Mouse (Mus musculus) liver, embryonic 16.5 days (tissue): Measurements from ENCODE around the gene Fhl2. TPM values are rescaled to one million over a fixed set of nuclear protein-coding genes. Genes with fewer than 3 reads are reported as not detected.
"Not testable (repeated sequence)": the region's sequence is repeated elsewhere in the genome, so short reads cannot be mapped to it uniquely, and the experiment has no call there.

Experiments
- ATAC-seq: fragments of 200-750 bp; cut with Nextera tagmentation; 2 replicates; pipeline ENCODE4 v1.8.0; 2017; ENCODE audit warnings: low read depth, mild to moderate bottlenecking, moderate number of reproducible peaks, moderate library complexity
- H3K27ac ChIP-seq: fragments of 300-500 bp; sonication (generic); 2 replicates; pipeline ENCODE4 v1.5.1; 2014; ENCODE audit warnings: mild to moderate bottlenecking, low read length
- H3K27me3 ChIP-seq: fragments of 300-500 bp; sonication (generic); 2 replicates; pipeline ENCODE4 v1.6.1; 2014; ENCODE audit warnings: low read depth, low read length, mixed read lengths; ENCODE audit not compliant: control insufficient read depth, insufficient read depth
- H3K36me3 ChIP-seq: fragments of 300-500 bp; sonication (generic); 2 replicates; pipeline ENCODE4 v1.6.1; 2014; ENCODE audit warnings: mild to moderate bottlenecking; ENCODE audit not compliant: control insufficient read depth, insufficient read depth
- H3K4me1 ChIP-seq: fragments of 300-500 bp; sonication (generic); 2 replicates; pipeline ENCODE4 v1.6.1; 2014; ENCODE audit warnings: low read depth, low read length, mixed read lengths; ENCODE audit not compliant: control insufficient read depth
- H3K4me2 ChIP-seq: fragments of 300-500 bp; sonication (generic); 2 replicates; pipeline ENCODE4 v1.6.1; 2014; ENCODE audit warnings: low read depth, low read length, mixed read lengths
- H3K4me3 ChIP-seq: fragments of 300-500 bp; sonication (generic); 2 replicates; pipeline ENCODE4 v1.5.1; 2014; ENCODE audit warnings: low read depth, mild to moderate bottlenecking, low read length
- H3K9ac ChIP-seq: fragments of 300-500 bp; sonication (generic); 2 replicates; pipeline ENCODE4 v1.6.1; 2014; ENCODE audit warnings: low read depth, low read length
- H3K9me3 ChIP-seq: fragments of 300-500 bp; sonication (generic); replicated peaks from 2 replicates; pipeline ENCODE4 v1.6.1; 2016; ENCODE audit warnings: low read length; ENCODE audit not compliant: control insufficient read depth
- WGBS: fragments of 180-500 bp; shearing (Covaris S2); extraction: QIAGEN DNeasy Blood & Tissue Kit; methylation state at CpG from one replicate; pipeline ENCODE4 v1.1.7; 2014; ENCODE audit not compliant: insufficient replicate concordance; 5-methylcytosine and 5-hydroxymethylcytosine counted together
- polyA plus RNA-seq: library from polyadenylated mRNA; unstranded; fragments of >200 nt; fragmentation: Nextera tagmentation; extraction: Ambion mirVana; gene quantifications from 2 replicates; pipeline ENCODE4 v1.2.1, GENCODE M21; 2015

Fhl2 gene
- polyA plus RNA-seq, 1 experiment from 2014 or later = 3.9 TPM

DNA sequence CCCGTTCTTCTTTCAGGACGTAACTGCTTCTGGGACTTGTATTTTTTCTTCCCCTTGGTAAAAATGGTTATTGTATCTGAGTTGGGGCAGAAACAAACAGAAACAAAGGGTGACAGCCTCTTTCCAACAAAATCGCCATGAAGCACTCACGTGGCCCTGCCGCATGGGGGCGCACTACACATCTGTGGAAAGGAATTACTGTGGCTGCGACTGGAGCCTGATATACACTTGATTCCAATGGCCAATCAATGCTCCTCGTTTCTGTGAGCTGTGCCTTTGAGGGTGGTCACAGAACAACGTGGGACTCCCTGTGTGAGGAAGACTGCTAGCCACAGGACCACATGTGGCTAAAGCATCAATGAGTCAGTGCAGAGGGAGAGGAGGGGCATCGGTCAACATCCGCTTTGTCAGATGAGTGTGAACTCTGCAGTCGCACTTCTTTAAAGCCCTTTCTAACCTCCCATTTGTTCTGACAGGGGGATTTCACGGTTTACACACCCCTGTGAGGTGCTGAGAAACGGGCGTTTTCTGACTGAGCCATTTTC, 58.4 kb downstream of the Fhl2 start:
- H3K4me2 ChIP-seq = no peak overlapping the region
- H3K4me1 ChIP-seq = no peaks in the 10 kb centered on the region
- H3K27me3 ChIP-seq = no peaks in the 10 kb centered on the region
- ATAC-seq = no peak
- H3K4me3 ChIP-seq = no peak overlapping the region
- no peak overlapping the region for H3K9ac ChIP-seq
- H3K9me3 ChIP-seq = no peaks in the 10 kb centered on the region
- no peaks in the 10 kb centered on the region for H3K36me3 ChIP-seq
- H3K27ac ChIP-seq = no peak overlapping the region
- WGBS = 59% methylated on average over 15 of the region's 15 CpGs

DNA sequence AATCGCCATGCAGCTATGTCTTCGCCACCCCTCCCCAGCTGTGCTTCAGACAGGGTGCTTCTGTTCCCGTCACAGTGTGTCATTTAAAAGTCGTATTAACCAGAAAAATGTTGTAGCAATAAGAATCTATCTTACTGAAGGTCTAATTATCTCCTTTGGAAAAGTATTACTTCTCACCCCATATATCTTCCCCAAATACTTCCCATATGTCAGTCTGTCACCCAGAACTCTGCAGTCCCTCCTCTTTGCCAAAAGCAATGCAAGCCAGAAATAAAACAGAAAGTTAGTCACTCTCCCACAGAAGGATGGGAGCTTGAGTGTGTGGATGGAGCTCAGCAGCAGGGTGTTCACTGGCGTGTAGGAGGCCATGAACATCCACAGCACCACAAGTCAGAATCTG, 59.5 kb downstream of the Fhl2 start:
- Histone ChIP-seq H3K27ac (no peak overlapping the region), H3K36me3 (no peaks in the 10 kb centered on the region), H3K4me1 (no peaks in the 10 kb centered on the region), H3K9me3 (no peaks in the 10 kb centered on the region), H3K4me3 (no peak overlapping the region), H3K4me2 (no peak overlapping the region), H3K9ac (no peak overlapping the region), H3K27me3 (no peaks in the 10 kb centered on the region)
- no peak for ATAC-seq
- WGBS = 68% methylated on average over 5 of the region's 5 CpGs

DNA sequence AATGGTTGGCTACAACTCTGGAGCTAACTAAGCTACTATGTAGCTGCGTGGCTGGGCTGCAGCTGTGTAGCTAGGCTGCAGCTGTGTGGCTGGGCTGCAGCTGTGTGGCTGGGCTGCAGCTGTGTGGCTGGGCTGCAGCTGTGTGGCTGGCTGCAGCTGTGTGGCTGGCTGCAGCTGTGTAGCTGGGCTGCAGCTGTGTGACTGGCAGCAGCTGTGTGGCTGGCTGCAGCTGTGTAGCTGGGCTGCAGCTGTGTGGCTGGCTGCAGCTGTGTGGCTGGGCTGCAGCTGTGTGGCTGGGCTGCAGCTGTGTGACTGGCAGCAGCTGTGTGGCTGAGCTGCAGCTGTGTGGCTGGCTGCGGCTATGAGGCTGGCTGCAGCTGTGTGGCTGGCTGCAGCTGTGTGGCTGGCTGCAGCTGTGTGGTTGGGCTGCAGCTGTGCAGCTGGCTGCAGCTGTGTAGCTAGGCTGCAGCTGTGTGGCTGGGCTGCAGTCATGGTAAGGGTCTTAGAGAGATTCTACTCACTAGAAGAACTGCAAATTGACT, 60.2 kb downstream of the Fhl2 start:
- ATAC-seq, H3K27me3 ChIP-seq: not testable (repeated sequence)

DNA sequence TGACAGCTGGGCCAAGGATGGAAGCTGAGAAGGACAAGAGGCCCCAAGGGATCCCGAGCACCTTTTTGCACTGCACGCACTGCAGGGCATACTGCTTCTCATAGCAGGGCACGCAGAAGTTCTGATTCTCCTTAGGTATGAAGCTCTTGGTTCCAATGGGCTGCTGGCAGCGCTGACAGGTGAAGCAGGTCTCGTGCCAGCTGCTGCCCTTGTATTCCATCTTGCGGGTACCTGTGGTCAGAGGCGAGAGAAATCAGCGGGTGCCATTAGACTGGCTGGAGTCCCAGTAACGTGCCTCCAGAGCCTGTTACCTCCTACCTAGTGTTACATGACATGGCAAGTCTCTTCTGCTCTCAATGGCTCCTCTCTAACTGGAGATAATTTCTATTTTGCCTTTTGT, 65.2 kb downstream of the Fhl2 start:
- Histone ChIP-seq H3K4me2 (no peak overlapping the region), H3K27me3 (no peaks in the 10 kb centered on the region), H3K4me1 (no peaks in the 10 kb centered on the region), H3K9ac (no peak overlapping the region), H3K36me3 (no peaks in the 10 kb centered on the region), H3K4me3 (no peak overlapping the region), H3K27ac (no peak overlapping the region), H3K9me3 (no peaks in the 10 kb centered on the region)
- ATAC-seq = no peak
- WGBS = 69% methylated on average over 9 of the region's 9 CpGs

More for the DNA sequence above, 60.2 kb downstream of the Fhl2 start:
- WGBS = 45% methylated on average over 2 of the region's 2 CpGs
- not testable (repeated sequence) for H3K4me1 ChIP-seq, H3K27ac ChIP-seq, H3K4me2 ChIP-seq, H3K4me3 ChIP-seq, H3K36me3 ChIP-seq, H3K9me3 ChIP-seq, H3K9ac ChIP-seq

DNA sequence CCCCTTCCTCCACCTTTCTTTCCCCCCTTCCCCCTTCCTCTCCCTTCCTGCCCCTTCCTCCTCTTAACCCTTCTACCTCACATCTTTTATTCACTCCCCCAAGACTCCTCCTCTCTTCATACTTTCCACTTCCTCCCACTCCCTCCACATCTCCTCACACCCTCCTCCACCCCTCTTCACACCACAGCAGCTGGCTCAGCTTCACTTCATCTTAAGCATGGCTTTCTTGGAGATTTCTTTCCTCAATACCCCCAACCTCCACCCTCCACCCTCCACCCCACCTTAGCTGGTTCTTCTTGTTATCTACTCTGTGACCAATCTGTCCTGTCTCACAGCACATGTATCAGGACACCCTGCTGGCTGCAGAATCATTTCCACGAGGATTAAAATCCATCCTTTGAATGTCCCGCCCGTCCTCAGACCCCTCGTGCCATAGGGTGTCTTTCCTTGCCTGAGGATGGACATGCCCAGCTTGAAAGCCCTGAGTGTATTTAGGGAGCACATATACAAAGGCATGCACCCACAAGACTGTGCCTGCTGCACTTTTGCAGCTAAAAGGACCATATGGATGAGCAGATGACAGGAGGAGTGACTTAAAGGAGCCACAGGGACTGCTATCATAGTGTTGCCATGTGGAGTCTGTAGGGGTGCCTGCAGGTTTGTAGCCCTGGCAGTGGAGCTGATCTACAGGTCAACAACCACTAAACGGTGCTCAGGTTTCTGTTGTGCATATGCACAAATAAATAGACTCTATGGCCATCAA, 66.4 kb downstream of the Fhl2 start:
- WGBS = 63% methylated on average over 5 of the region's 5 CpGs
- Histone ChIP-seq H3K27ac (no peak overlapping the region), H3K9me3 (no peaks in the 10 kb centered on the region)

DNA sequence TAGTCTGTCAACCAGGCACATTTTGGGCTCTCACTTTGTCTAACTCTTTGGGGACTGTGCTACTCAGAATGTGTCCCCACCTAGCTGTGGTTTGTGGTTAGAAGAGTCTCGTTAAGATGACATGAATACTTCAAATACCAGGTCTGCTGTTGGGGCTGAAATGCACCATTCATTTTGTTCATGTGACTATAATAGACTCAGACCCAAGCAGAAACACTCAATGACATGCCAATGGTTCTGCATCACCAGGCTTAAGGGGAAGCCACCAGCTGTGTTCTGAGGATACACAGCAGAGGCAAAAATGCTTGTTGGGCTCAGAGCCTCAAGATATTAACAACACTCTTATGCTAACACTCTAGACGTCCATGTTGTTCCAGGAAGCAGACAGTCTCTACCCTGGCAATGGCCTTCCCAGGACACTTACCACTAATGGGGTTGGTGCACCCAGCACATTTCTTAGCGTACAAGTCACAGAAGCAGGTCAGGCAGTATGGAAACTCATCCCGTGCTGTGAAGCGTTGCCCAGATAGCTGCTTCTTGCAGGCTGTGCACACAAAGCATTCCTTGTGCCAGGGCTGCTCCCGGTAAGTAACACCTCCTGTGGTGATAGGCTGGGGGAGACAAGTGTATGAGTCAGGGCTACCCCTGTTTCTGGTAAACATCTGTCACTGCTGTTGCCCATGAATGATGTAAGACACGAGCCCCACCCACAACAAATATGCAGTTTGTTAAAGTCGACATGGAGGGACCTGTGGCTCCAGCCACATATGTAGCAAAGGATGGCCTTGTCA, 68.8 kb downstream of the Fhl2 start:
- no peak overlapping the region for H3K4me2 ChIP-seq
- H3K27ac ChIP-seq = no peak overlapping the region
- H3K36me3 ChIP-seq = no peaks in the 10 kb centered on the region
- WGBS = 55% methylated on average over 8 of the region's 8 CpGs
- H3K4me1 ChIP-seq = no peaks in the 10 kb centered on the region
- H3K9ac ChIP-seq = no peak overlapping the region
- no peak overlapping the region for H3K4me3 ChIP-seq
- no peaks in the 10 kb centered on the region for H3K27me3 ChIP-seq
- no peak for ATAC-seq
- no peaks in the 10 kb centered on the region for H3K9me3 ChIP-seq

More for the DNA sequence above, 66.4 kb downstream of the Fhl2 start:
- H3K27me3 ChIP-seq = no peaks in the 10 kb centered on the region
- no peaks in the 10 kb centered on the region for H3K4me1 ChIP-seq
- H3K4me3 ChIP-seq = no peak overlapping the region
- H3K4me2 ChIP-seq = no peak overlapping the region
- no peaks in the 10 kb centered on the region for H3K36me3 ChIP-seq
- no peak overlapping the region for H3K9ac ChIP-seq
- ATAC-seq = no peak

DNA sequence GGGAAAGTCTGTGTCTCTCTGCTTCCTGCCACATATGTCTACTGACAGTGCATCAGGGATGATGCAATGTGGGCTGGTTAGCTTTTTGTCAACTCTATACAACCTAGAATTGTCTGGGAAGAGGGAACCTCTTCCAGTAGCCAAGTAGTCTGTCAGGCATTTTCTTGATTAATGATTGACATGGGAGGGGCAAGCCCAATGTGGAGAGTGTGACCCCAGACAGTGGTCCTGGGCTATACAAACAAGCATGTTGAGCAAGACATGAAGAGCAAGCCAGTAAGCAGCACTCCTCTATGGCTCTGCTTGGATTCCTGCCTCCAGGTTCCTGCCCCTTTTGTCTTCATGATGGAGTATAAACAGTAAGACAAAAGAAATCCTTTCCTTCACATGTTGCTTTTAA, 69.6 kb downstream of the Fhl2 start:
- Histone ChIP-seq H3K4me1 (no peaks in the 10 kb centered on the region), H3K27ac (no peak overlapping the region), H3K9ac (no peak overlapping the region), H3K27me3 (no peaks in the 10 kb centered on the region), H3K9me3 (no peaks in the 10 kb centered on the region), H3K4me2 (no peak overlapping the region), H3K36me3 (no peaks in the 10 kb centered on the region), H3K4me3 (no peak overlapping the region)
- ATAC-seq = peak; percentile 19; the same call in 1 of the 2 replicates

DNA sequence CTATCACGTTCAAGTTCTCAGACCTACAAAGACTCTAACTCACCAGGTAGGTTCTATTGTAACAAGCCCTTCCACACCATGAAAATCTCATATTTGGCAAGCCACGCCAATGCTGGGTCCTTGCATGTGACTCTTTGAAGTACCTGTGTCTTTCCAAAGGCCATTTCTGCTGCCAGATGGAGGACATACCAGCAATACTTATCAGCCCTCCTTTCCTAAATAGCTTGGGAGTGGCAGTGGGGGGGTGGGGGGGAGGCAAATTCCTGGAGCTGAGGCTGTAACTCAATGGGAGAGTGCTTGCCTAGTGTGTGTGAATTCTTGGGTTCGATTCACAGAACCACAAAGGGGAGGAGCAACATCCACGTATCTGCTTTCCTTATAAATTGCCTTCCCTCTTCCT, 72.1 kb downstream of the Fhl2 start:
- Histone ChIP-seq H3K4me1 (no peaks in the 10 kb centered on the region), H3K27ac (no peak overlapping the region), H3K27me3 (no peaks in the 10 kb centered on the region), H3K9me3 (no peaks in the 10 kb centered on the region), H3K4me2 (no peak overlapping the region), H3K4me3 (no peak overlapping the region), H3K9ac (no peak overlapping the region), H3K36me3 (no peaks in the 10 kb centered on the region)
- 64% methylated on average over 4 of the region's 4 CpGs for WGBS
- no peak for ATAC-seq

DNA sequence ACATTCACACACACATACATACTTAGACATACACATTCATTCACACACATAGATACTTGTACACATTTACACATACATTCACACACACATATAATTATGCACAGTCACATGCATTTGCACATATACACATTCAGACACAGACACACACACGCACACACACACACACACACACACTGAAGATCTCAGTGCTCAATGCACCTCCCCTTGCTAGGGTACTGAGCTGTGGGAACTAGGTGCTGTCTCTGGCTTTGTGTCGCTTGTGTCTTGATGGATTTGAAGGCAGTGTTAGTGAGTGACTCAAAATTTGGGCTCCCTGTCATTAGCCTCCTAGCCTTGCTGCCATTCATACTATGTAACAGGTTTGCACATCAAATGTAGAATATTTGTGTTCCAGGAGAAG, 74.2 kb downstream of the Fhl2 start:
- H3K4me2 ChIP-seq = no peak overlapping the region
- no peak overlapping the region for H3K4me3 ChIP-seq
- no peak for ATAC-seq
- H3K36me3 ChIP-seq = peaks cover 9% of the 10 kb centered on the region
- H3K4me1 ChIP-seq = no peaks in the 10 kb centered on the region
- WGBS = 74% methylated on average over 2 of the region's 2 CpGs
- H3K9ac ChIP-seq = no peak overlapping the region
- no peaks in the 10 kb centered on the region for H3K9me3 ChIP-seq
- no peak overlapping the region for H3K27ac ChIP-seq
- H3K27me3 ChIP-seq = no peaks in the 10 kb centered on the region
